Mouse (Mus musculus) MEL (cell line): Measurements from ENCODE around the gene Il16. TPM values are rescaled to one million over a fixed set of nuclear protein-coding genes. Genes with fewer than 3 reads are reported as not detected.

Source experiments
- DNase-seq: peaks from one replicate; pipeline ENCODE4 v3.0.0; 2011; ENCODE audit warnings: low read depth, low spot score
- H3K27ac ChIP-seq: 2 replicates; pipeline ENCODE4 v1.5.1; 2012; ENCODE audit warnings: low read depth, mild to moderate bottlenecking, control low read depth, low read length, moderate library complexity; ENCODE audit not compliant: control insufficient read depth
- H3K27me3 ChIP-seq, 2 experiments: fragments of 150-350 bp in 1 of 2; sonication (generic) in 1 of 2; 2 replicates each; pipeline ENCODE4 v1.6.1; 2012; ENCODE audit warnings: low read length in 2 of 2, mild to moderate bottlenecking in 2 of 2, improper control_type of control experiment in 1 of 2, moderate library complexity in 1 of 2; ENCODE audit not compliant: insufficient read depth in 2 of 2, control insufficient read depth in 1 of 2
- H3K36me3 ChIP-seq, 2 experiments: 2 replicates each; pipeline ENCODE4 v1.6.1; 2012 to 2014; ENCODE audit warnings: low read length in 2 of 2, improper control_type of control experiment in 1 of 2, inconsistent platforms in 1 of 2, mild to moderate bottlenecking in 1 of 2; ENCODE audit not compliant: insufficient read depth in 2 of 2, control insufficient read depth in 1 of 2
- H3K4me1 ChIP-seq, 2 experiments: fragments of 150-350 bp in 1 of 2; sonication (generic) in 1 of 2; 2 replicates each; pipeline ENCODE4 v1.6.1; 2012; ENCODE audit warnings: low read length in 2 of 2, improper control_type of control experiment in 1 of 2, mild to moderate bottlenecking in 1 of 2; ENCODE audit not compliant: insufficient read depth in 2 of 2, control insufficient read depth in 1 of 2
- H3K4me3 ChIP-seq, 2 experiments: fragments of 150-350 bp in 1 of 2; sonication (generic) in 1 of 2; 2 replicates each; pipeline ENCODE4 v1.5.1; 2012; ENCODE audit warnings: low read depth in 2 of 2, low read length in 2 of 2, mild to moderate bottlenecking in 2 of 2, moderate library complexity in 2 of 2, control low read depth in 1 of 2, improper control_type of control experiment in 1 of 2; ENCODE audit not compliant: control insufficient read depth in 1 of 2, insufficient read depth in 1 of 2
- H3K79me2 ChIP-seq: 2 replicates; pipeline ENCODE4 v1.6.1; 2012; ENCODE audit warnings: mild to moderate bottlenecking, low read length, moderate library complexity; ENCODE audit not compliant: control insufficient read depth, poor library complexity, insufficient read depth
- H3K9ac ChIP-seq: 2 replicates; pipeline ENCODE4 v1.6.1; 2012; ENCODE audit warnings: low read depth, mild to moderate bottlenecking, control low read depth, low read length, moderate library complexity; ENCODE audit not compliant: control insufficient read depth, poor library complexity, severe bottlenecking
- H3K9me3 ChIP-seq: fragments of 150-350 bp; sonication (generic); replicated peaks from 2 replicates; pipeline ENCODE4 v1.6.1; 2012; ENCODE audit warnings: mild to moderate bottlenecking, low read length, improper control_type of control experiment, moderate library complexity; ENCODE audit not compliant: insufficient read depth
- CHD2 ChIP-seq: IDR thresholded peaks from 2 replicates; pipeline ENCODE4 v1.6.1; 2011; ENCODE audit warnings: low read length, improper control_type of control experiment
- CTCF ChIP-seq, 3 experiments: IDR thresholded peaks in 2 of 3; conservative IDR thresholded peaks in 1 of 3; 2 replicates each; pipeline ENCODE4 v1.5.1; 2011 to 2012; ENCODE audit warnings: low read length in 3 of 3, low read depth in 2 of 3, mild to moderate bottlenecking in 2 of 3, improper control_type of control experiment in 1 of 3, inconsistent platforms in 1 of 3, mixed read lengths in 1 of 3, moderate library complexity in 1 of 3; ENCODE audit not compliant: control insufficient read depth in 1 of 3, insufficient read depth in 1 of 3, poor library complexity in 1 of 3, severe bottlenecking in 1 of 3
- E2F4 ChIP-seq: IDR thresholded peaks from 2 replicates; pipeline ENCODE4 v1.6.1; 2011; ENCODE audit warnings: low read depth, low read length, improper control_type of control experiment, borderline replicate concordance
- ELF1 ChIP-seq: IDR thresholded peaks from 2 replicates; pipeline ENCODE4 v1.6.1; 2014; ENCODE audit warnings: low read depth, mild to moderate bottlenecking, inconsistent platforms, low read length, improper control_type of control experiment, moderate library complexity
- EP300 ChIP-seq, 2 experiments: IDR thresholded peaks; 2 replicates each; pipeline ENCODE4 v1.6.1; 2011; ENCODE audit warnings: improper control_type of control experiment in 2 of 2, low read length in 2 of 2, low read depth in 1 of 2, mild to moderate bottlenecking in 1 of 2
- GABPA ChIP-seq: IDR thresholded peaks from 2 replicates; pipeline ENCODE4 v1.6.1; 2012; ENCODE audit warnings: low read depth, mild to moderate bottlenecking, inconsistent platforms, low read length, improper control_type of control experiment, moderate library complexity
- GATA1 ChIP-seq: IDR thresholded peaks from 2 replicates; pipeline ENCODE4 v1.6.1; 2011; ENCODE audit warnings: low read depth, low read length, improper control_type of control experiment
- HCFC1 ChIP-seq: IDR thresholded peaks from 2 replicates; pipeline ENCODE4 v1.6.1; 2012; ENCODE audit warnings: low read depth, mild to moderate bottlenecking, inconsistent platforms, low read length, improper control_type of control experiment, moderate library complexity
- JUND ChIP-seq: IDR thresholded peaks from 2 replicates; pipeline ENCODE4 v1.6.1; 2011; ENCODE audit warnings: low read depth, mild to moderate bottlenecking, improper control_type of control experiment, low read length
- KAT2A ChIP-seq: conservative IDR thresholded peaks from 2 replicates; pipeline ENCODE4 v1.6.1; 2012; ENCODE audit warnings: low read depth, low read length, improper control_type of control experiment, inconsistent platforms
- MAFK ChIP-seq: IDR thresholded peaks from 2 replicates; pipeline ENCODE4 v1.6.1; 2011; ENCODE audit warnings: low read depth, mild to moderate bottlenecking, low read length, improper control_type of control experiment, borderline replicate concordance
- MEF2A ChIP-seq: IDR thresholded peaks from 2 replicates; pipeline ENCODE4 v1.6.1; 2014; ENCODE audit warnings: low read depth, mild to moderate bottlenecking, inconsistent platforms, low read length, improper control_type of control experiment; ENCODE audit not compliant: poor library complexity, insufficient replicate concordance, severe bottlenecking; ENCODE audit errors: extremely low read depth
- MYC ChIP-seq: IDR thresholded peaks from 2 replicates; pipeline ENCODE4 v1.6.1; 2011; ENCODE audit warnings: low read depth, mild to moderate bottlenecking, low read length, improper control_type of control experiment, moderate library complexity
- POLR2AphosphoS5 ChIP-seq: IDR thresholded peaks from 2 replicates; pipeline ENCODE4 v1.6.1; 2012; ENCODE audit warnings: low read depth, borderline replicate concordance, mild to moderate bottlenecking, inconsistent platforms, low read length, moderate library complexity, mixed read lengths
- RCOR1 ChIP-seq: IDR thresholded peaks from 2 replicates; pipeline ENCODE4 v1.6.1; 2012; ENCODE audit warnings: low read depth, mild to moderate bottlenecking, inconsistent platforms, low read length, improper control_type of control experiment
- SMC3 ChIP-seq: IDR thresholded peaks from 2 replicates; pipeline ENCODE4 v1.6.1; 2011; ENCODE audit warnings: low read depth, low read length, improper control_type of control experiment
- TAL1 ChIP-seq: IDR thresholded peaks from 2 replicates; pipeline ENCODE4 v1.6.1; 2012; ENCODE audit warnings: mild to moderate bottlenecking, inconsistent platforms, low read length, moderate library complexity, mixed read lengths
- TCF12 ChIP-seq: IDR thresholded peaks from 2 replicates; pipeline ENCODE4 v1.6.1; 2014; ENCODE audit warnings: low read depth, mild to moderate bottlenecking, inconsistent platforms, low read length, improper control_type of control experiment, moderate library complexity
- UBTF ChIP-seq: IDR thresholded peaks from 2 replicates; pipeline ENCODE4 v1.6.1; 2012; ENCODE audit warnings: low read depth, mild to moderate bottlenecking, inconsistent platforms, low read length, improper control_type of control experiment, moderate library complexity, borderline replicate concordance; ENCODE audit not compliant: insufficient read depth
- USF1 ChIP-seq: IDR thresholded peaks from 2 replicates; pipeline ENCODE4 v1.6.1; 2014; ENCODE audit warnings: low read depth, mild to moderate bottlenecking, inconsistent platforms, low read length, improper control_type of control experiment, moderate library complexity
- USF2 ChIP-seq, 2 experiments: IDR thresholded peaks; 2 replicates each; pipeline ENCODE4 v1.6.1; 2011 to 2012; ENCODE audit warnings: improper control_type of control experiment in 2 of 2, low read length in 2 of 2, borderline replicate concordance in 1 of 2, inconsistent platforms in 1 of 2, low read depth in 1 of 2, mild to moderate bottlenecking in 1 of 2; ENCODE audit not compliant: insufficient read depth in 1 of 2
- ZMIZ1 ChIP-seq: IDR thresholded peaks from 2 replicates; pipeline ENCODE4 v1.6.1; 2012; ENCODE audit warnings: low read depth, mild to moderate bottlenecking, inconsistent platforms, low read length, improper control_type of control experiment, moderate library complexity
- ZNF384 ChIP-seq: IDR thresholded peaks from 2 replicates; pipeline ENCODE4 v1.6.1; 2012; ENCODE audit warnings: low read depth, mild to moderate bottlenecking, inconsistent platforms, low read length, improper control_type of control experiment
- polyA plus RNA-seq, 2 experiments: library from polyadenylated mRNA; stranded (reverse) in 1 of 2; unstranded in 1 of 2; fragments of >175 nt in 1 of 2; fragments of >200 nt in 1 of 2; gene quantifications; 2 replicates each; pipeline versions ENCODE4 v1.2.1 to v1.2.4; 2012; ENCODE audit warnings: low replicate concordance in 2 of 2, low read depth in 1 of 2; ENCODE audit not compliant: insufficient read length in 2 of 2, insufficient read depth in 1 of 2, missing spikeins in 1 of 2
- total RNA-seq: library from RNA; depleted of rRNA; stranded (reverse); fragments of 300-350 nt; gene quantifications from 2 replicates; pipeline ENCODE4 v1.2.3, GENCODE M21; 2012

Gene Il16
- total and polyA plus RNA-seq, 3 experiments = 0.04 to 0.10 TPM; not detected in 1

DNA sequence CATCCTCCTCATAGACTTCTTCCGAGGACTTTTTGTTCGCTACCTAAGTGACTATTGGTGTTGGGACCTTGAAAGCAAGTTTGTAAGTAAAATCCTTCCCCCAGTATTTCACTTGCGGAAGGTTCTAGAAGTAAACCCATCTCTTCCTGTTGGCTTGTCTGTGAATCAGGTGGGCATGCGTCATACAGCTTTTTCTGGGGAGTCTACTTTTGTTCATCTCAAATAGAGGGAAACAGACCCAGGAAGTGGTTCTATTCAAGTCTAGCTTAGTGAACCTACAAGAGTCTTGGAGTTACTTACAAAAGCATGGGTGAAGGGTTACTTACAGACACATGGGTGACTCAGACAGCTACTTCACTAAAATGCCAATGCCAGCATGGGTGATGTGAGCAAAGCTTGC, 135.6 kb downstream of the Il16 start:
- H3K79me2 ChIP-seq = no peaks in the 10 kb centered on the region
- TF ChIP-seq CHD2 (no peak), ELF1 (no peak), TAL1 (no peak), SMC3 (no peak), POLR2AphosphoS5 (no peak), UBTF (no peak)
- TF ChIP-seq, all 39 proteins: peak for 0
- Histone ChIP-seq H3K27ac (no peak overlapping the region), H3K9ac (no peak overlapping the region), H3K36me3 (no peaks in the 10 kb centered on the region), H3K9me3 (no peaks in the 10 kb centered on the region), H3K4me3 (no peak overlapping the region), H3K27me3 (no peaks in the 10 kb centered on the region), H3K4me1 (no peaks in the 10 kb centered on the region)
- no peak for DNase-seq

DNA sequence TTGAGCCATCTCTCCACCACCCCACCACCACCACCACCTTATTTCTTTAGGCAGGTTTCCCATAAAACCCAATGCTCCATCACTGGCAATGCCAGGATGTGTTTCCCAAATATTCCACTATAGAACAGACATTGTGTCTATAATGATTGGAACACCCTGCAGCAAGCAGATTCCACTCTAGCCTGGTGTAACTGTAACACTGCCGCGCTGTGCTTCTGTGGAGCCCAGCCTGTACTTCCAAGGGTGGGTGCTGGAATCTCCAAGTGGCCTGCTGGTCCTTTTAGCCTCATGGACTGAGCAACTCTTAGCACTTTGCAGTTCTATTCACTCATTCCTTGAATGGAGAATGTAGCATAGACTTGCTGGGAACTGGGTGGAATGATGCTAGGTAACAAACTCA, 138.7 kb downstream of the Il16 start:
- no peak overlapping the region for H3K9ac ChIP-seq
- no peaks in the 10 kb centered on the region for H3K36me3 ChIP-seq
- H3K27me3 ChIP-seq = no peaks in the 10 kb centered on the region
- no peaks in the 10 kb centered on the region for H3K4me1 ChIP-seq
- H3K9me3 ChIP-seq = no peaks in the 10 kb centered on the region
- no peaks in the 10 kb centered on the region for H3K79me2 ChIP-seq
- no peak overlapping the region for H3K27ac ChIP-seq
- TF ChIP-seq MAFK (no peak), USF1 (no peak), KAT2A (no peak), JUND (no peak), RCOR1 (no peak), USF2 (IDR thresholded peaks at IDR 0.05; ENCODE audit: borderline replicate concordance in 1 of 2, insufficient read depth in 1 of 2, low read depth in 1 of 2, low read length in 2 of 2) (no peak), EP300 (IDR thresholded peaks at IDR 0.05; ENCODE audit: low read depth in 1 of 2, low read length in 2 of 2) (no peak), MEF2A (no peak), HCFC1 (no peak), GABPA (no peak), POLR2AphosphoS5 (no peak), ZNF384 (no peak), TAL1 (no peak), TCF12 (no peak), CTCF (IDR thresholded peaks at IDR 0.05 in 2 of 3, conservative IDR thresholded peaks at IDR 0.05 in 1 of 3; ENCODE audit: control insufficient read depth in 1 of 3, insufficient read depth in 1 of 3, low read depth in 2 of 3, low read length in 3 of 3, poor library complexity in 1 of 3, severe bottlenecking in 1 of 3) (no peak), MYC (no peak), E2F4 (no peak), ZMIZ1 (no peak), GATA1 (no peak)
- DNase-seq = no peak
- H3K4me3 ChIP-seq = no peak overlapping the region
